Mouse (Mus musculus) embryonic fibroblast, embryonic 13.5 days (primary cell): ENCODE data around the gene Slc25a21.

Source experiments
- CTCF ChIP-seq: IDR thresholded peaks from 2 replicates; pipeline ENCODE4 v1.5.1; 2011; ENCODE audit warnings: mild to moderate bottlenecking, control low read depth, low read length, moderate library complexity, borderline replicate concordance; ENCODE audit not compliant: insufficient read depth
- POLR2A ChIP-seq: IDR thresholded peaks from 2 replicates; pipeline ENCODE4 v1.6.1; 2011; ENCODE audit warnings: low read depth, mild to moderate bottlenecking, control low read depth, low read length, moderate library complexity

GRCm38 (mm10) chr12:57137809-57138208, 59.5 kb downstream of the Slc25a21 start:
- TF ChIP-seq CTCF (no peak), POLR2A (no peak)
